Mouse (Mus musculus): ENCODE results near the gene Ccnd1. TPM values are rescaled to one million over a fixed set of nuclear protein-coding genes. Genes with fewer than 3 reads are reported as not detected.

Gene Ccnd1
- polyA plus RNA-seq, 1 experiment from 2014 or later, result 100 TPM

GRCm38 (mm10) chr7:144971769-144972168 lies 32.0 kb upstream of the Ccnd1 start:
- H3K36me3 ChIP-seq (ENCODE audit: control insufficient read depth, insufficient read depth, low read length), result no peaks in the 10 kb centered on the region
- H3K4me3 ChIP-seq (ENCODE audit: low read depth, low read length), result no peak overlapping the region
- H3K27ac ChIP-seq (ENCODE audit: low read depth, low read length), result no peak overlapping the region
- H3K27me3 ChIP-seq (ENCODE audit: control insufficient read depth, insufficient read depth, low read length), result no peaks in the 10 kb centered on the region; the same call in 1 of the 2 replicates
- no peaks in the 10 kb centered on the region for H3K9me3 ChIP-seq (replicated peaks; ENCODE audit: control insufficient read depth, low read length)
- no peaks in the 10 kb centered on the region for H3K4me1 ChIP-seq (ENCODE audit: control insufficient read depth, insufficient read depth, low read length)
- no peak overlapping the region for H3K9ac ChIP-seq (ENCODE audit: low read depth, low read length)
- ATAC-seq (replicated peaks; ENCODE audit: insufficient number of reproducible peaks, low FRiP score, low TSS enrichment), result 0 out of 2 replicates have a peak, but pooled peaks have one; percentile 10
- WGBS (ENCODE audit: insufficient replicate concordance), result 30% methylated on average over 2 of the region's 2 CpGs
- no peak overlapping the region for H3K4me2 ChIP-seq

GRCm38 (mm10) chr7:144970997-144971768 lies 31.5 kb upstream of the Ccnd1 start:
- Histone ChIP-seq H3K36me3 (ENCODE audit: control insufficient read depth, insufficient read depth, low read length) (no peaks in the 10 kb centered on the region), H3K4me1 (ENCODE audit: control insufficient read depth, insufficient read depth, low read length) (no peaks in the 10 kb centered on the region), H3K4me3 (ENCODE audit: low read depth, low read length) (no peak overlapping the region), H3K9me3 (replicated peaks; ENCODE audit: control insufficient read depth, low read length) (no peaks in the 10 kb centered on the region), H3K27me3 (ENCODE audit: control insufficient read depth, insufficient read depth, low read length) (no peaks in the 10 kb centered on the region; the same call in 1 of the 2 replicates), H3K27ac (ENCODE audit: low read depth, low read length) (no peak overlapping the region), H3K9ac (ENCODE audit: low read depth, low read length) (no peak overlapping the region), H3K4me2 (no peak overlapping the region)
- ATAC-seq (replicated peaks; ENCODE audit: insufficient number of reproducible peaks, low FRiP score, low TSS enrichment), result no peak
- 63% methylated on average over 8 of the region's 8 CpGs for WGBS (ENCODE audit: insufficient replicate concordance)

GRCm38 (mm10) chr7:144965893-144966292 lies 26.2 kb upstream of the Ccnd1 start:
- WGBS (ENCODE audit: insufficient replicate concordance), result 73% methylated on average over 5 of the region's 5 CpGs
- no peaks in the 10 kb centered on the region for H3K27me3 ChIP-seq (ENCODE audit: control insufficient read depth, insufficient read depth, low read length)
- H3K4me2 ChIP-seq, result no peak overlapping the region

GRCm38 (mm10) chr7:144964316-144964715 lies 24.6 kb upstream of the Ccnd1 start:
- Histone ChIP-seq H3K9me3 (replicated peaks; ENCODE audit: control insufficient read depth, low read length) (no peaks in the 10 kb centered on the region), H3K27ac (ENCODE audit: low read depth, low read length) (no peak overlapping the region), H3K4me2 (no peak overlapping the region), H3K4me3 (ENCODE audit: low read depth, low read length) (no peak overlapping the region), H3K27me3 (ENCODE audit: control insufficient read depth, insufficient read depth, low read length) (no peaks in the 10 kb centered on the region), H3K9ac (ENCODE audit: low read depth, low read length) (no peak overlapping the region), H3K4me1 (ENCODE audit: control insufficient read depth, insufficient read depth, low read length) (no peaks in the 10 kb centered on the region; the same call in 1 of the 2 replicates), H3K36me3 (ENCODE audit: control insufficient read depth, insufficient read depth, low read length) (no peaks in the 10 kb centered on the region)
- ATAC-seq (replicated peaks; ENCODE audit: insufficient number of reproducible peaks, low FRiP score, low TSS enrichment), result no peak
- WGBS (ENCODE audit: insufficient replicate concordance), result 71% methylated on average over 4 of the region's 4 CpGs

More at GRCm38 (mm10) chr7:144965893-144966292, 26.2 kb upstream of the Ccnd1 start:
- Histone ChIP-seq H3K27ac (ENCODE audit: low read depth, low read length) (no peak overlapping the region), H3K36me3 (ENCODE audit: control insufficient read depth, insufficient read depth, low read length) (no peaks in the 10 kb centered on the region), H3K4me1 (ENCODE audit: control insufficient read depth, insufficient read depth, low read length) (no peaks in the 10 kb centered on the region), H3K9ac (ENCODE audit: low read depth, low read length) (no peak overlapping the region), H3K4me3 (ENCODE audit: low read depth, low read length) (no peak overlapping the region), H3K9me3 (replicated peaks; ENCODE audit: control insufficient read depth, low read length) (no peaks in the 10 kb centered on the region)
- ATAC-seq (replicated peaks; ENCODE audit: insufficient number of reproducible peaks, low FRiP score, low TSS enrichment), result no peak

- 84% methylated on average over 1 of the region's 1 CpGs for WGBS (ENCODE audit: insufficient replicate concordance)
- no peak for ATAC-seq (replicated peaks; ENCODE audit: insufficient number of reproducible peaks, low FRiP score, low TSS enrichment)
- Histone ChIP-seq H3K4me3 (ENCODE audit: low read depth, low read length) (no peak overlapping the region), H3K4me2 (no peak overlapping the region), H3K27me3 (ENCODE audit: control insufficient read depth, insufficient read depth, low read length) (no peaks in the 10 kb centered on the region), H3K9me3 (replicated peaks; ENCODE audit: control insufficient read depth, low read length) (no peaks in the 10 kb centered on the region), H3K36me3 (ENCODE audit: control insufficient read depth, insufficient read depth, low read length) (no peaks in the 10 kb centered on the region), H3K9ac (ENCODE audit: low read depth, low read length) (no peak overlapping the region), H3K27ac (ENCODE audit: low read depth, low read length) (no peak overlapping the region), H3K4me1 (ENCODE audit: control insufficient read depth, insufficient read depth, low read length) (peaks cover 2% of the 10 kb centered on the region)
Measured at GRCm38 (mm10) chr7:144963911-144964310, 24.2 kb upstream of the Ccnd1 start.

GRCm38 (mm10) chr7:144958509-144959395 lies 19.0 kb upstream of the Ccnd1 start:
- no peak for ATAC-seq (replicated peaks; ENCODE audit: insufficient number of reproducible peaks, low FRiP score, low TSS enrichment)
- WGBS (ENCODE audit: insufficient replicate concordance), result 41% methylated on average over 12 of the region's 12 CpGs
- Histone ChIP-seq H3K4me3 (ENCODE audit: low read depth, low read length) (no peak overlapping the region), H3K27me3 (ENCODE audit: control insufficient read depth, insufficient read depth, low read length) (no peaks in the 10 kb centered on the region), H3K36me3 (ENCODE audit: control insufficient read depth, insufficient read depth, low read length) (no peaks in the 10 kb centered on the region), H3K9me3 (replicated peaks; ENCODE audit: control insufficient read depth, low read length) (no peaks in the 10 kb centered on the region), H3K27ac (ENCODE audit: low read depth, low read length) (0 out of 2 replicates have a peak overlapping the region, but pooled peaks have one; percentile 7), H3K4me1 (ENCODE audit: control insufficient read depth, insufficient read depth, low read length) (peaks cover 11% of the 10 kb centered on the region), H3K4me2 (no peak overlapping the region), H3K9ac (ENCODE audit: low read depth, low read length) (no peak overlapping the region)

- H3K4me2 ChIP-seq, result peak overlapping the region; percentile 98
- H3K9ac ChIP-seq (ENCODE audit: low read depth, low read length), result peak overlapping the region; percentile 67
- ATAC-seq (replicated peaks; ENCODE audit: insufficient number of reproducible peaks, low FRiP score, low TSS enrichment), result peak; percentile 15
- H3K27ac ChIP-seq (ENCODE audit: low read depth, low read length), result peak overlapping the region; percentile 81
- no peaks in the 10 kb centered on the region for H3K9me3 ChIP-seq (replicated peaks; ENCODE audit: control insufficient read depth, low read length)
- peaks cover 12% of the 10 kb centered on the region for H3K4me1 ChIP-seq (ENCODE audit: control insufficient read depth, insufficient read depth, low read length)
- H3K36me3 ChIP-seq (ENCODE audit: control insufficient read depth, insufficient read depth, low read length), result no peaks in the 10 kb centered on the region
- under 1% methylated on average over 44 of the region's 45 CpGs for WGBS (ENCODE audit: insufficient replicate concordance)
- H3K27me3 ChIP-seq (ENCODE audit: control insufficient read depth, insufficient read depth, low read length), result 0 out of 2 replicates have a peak, but pooled peaks cover 3% of the 10 kb centered on the region
- peak overlapping the region; percentile 79 for H3K4me3 ChIP-seq (ENCODE audit: low read depth, low read length)
Measured at GRCm38 (mm10) chr7:144943254-144943653, 3.5 kb upstream of the Ccnd1 start.

- Histone ChIP-seq H3K9ac (ENCODE audit: low read depth, low read length) (peak overlapping the region; percentile 67), H3K27me3 (ENCODE audit: control insufficient read depth, insufficient read depth, low read length) (0 out of 2 replicates have a peak, but pooled peaks cover 3% of the 10 kb centered on the region), H3K4me3 (ENCODE audit: low read depth, low read length) (peak overlapping the region; percentile 79), H3K27ac (ENCODE audit: low read depth, low read length) (peak overlapping the region; percentile 81), H3K36me3 (ENCODE audit: control insufficient read depth, insufficient read depth, low read length) (no peaks in the 10 kb centered on the region), H3K4me1 (ENCODE audit: control insufficient read depth, insufficient read depth, low read length) (peaks cover 15% of the 10 kb centered on the region), H3K4me2 (peak overlapping the region; percentile 98), H3K9me3 (replicated peaks; ENCODE audit: control insufficient read depth, low read length) (no peaks in the 10 kb centered on the region)
- no peak for ATAC-seq (replicated peaks; ENCODE audit: insufficient number of reproducible peaks, low FRiP score, low TSS enrichment)
- WGBS (ENCODE audit: insufficient replicate concordance), result 0% methylated on average over 20 of the region's 20 CpGs
Measured at GRCm38 (mm10) chr7:144942744-144943135, 3.0 kb upstream of the Ccnd1 start.

Measured in heart, embryonic 11.5 days (tissue).